Mouse (Mus musculus) 416B (cell line): Measurements from ENCODE around the gene Zfp746.

Source experiments
- DNase-seq: peaks from one replicate; pipeline ENCODE4 v3.0.0; 2011; ENCODE audit warnings: low read depth

The Zfp746 gene

DNA sequence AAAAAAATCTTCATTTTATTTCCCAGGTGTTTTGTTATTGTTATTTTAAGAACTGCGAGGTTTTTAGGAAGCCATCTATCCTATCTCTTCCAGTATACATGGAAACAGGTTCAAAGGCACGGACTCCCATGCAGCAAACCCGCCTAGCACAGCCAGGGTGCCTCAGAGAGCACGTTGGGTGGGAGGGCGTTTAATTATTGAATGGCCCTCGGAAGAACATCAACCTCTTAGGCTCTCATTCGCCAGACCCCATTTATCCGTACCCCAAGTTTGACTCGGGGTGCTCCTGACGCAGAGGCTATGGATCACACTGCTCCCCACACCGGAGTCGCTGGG lies 39.3 kb downstream of the Zfp746 start:
- peak; percentile 43 for DNase-seq

DNA sequence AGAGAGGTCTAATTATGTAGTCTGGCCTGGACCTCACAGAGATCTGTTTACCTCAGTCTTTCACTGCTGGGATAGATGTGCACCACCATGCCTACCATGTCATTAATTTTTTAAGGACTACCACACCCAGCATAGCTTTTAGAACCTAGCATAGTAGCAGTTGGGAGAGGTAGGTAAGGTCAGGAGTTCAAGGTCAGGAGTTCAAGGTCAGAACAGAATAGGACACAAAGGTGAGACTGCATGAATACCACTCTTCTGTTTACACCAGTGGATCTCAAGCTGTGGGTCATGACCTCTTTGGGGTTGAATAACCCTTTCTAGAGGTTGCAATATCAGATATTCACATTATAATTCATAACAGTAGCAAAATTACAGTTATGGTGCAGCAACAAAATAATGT lies 53.7 kb downstream of the Zfp746 start:
- DNase-seq: no peak

DNA sequence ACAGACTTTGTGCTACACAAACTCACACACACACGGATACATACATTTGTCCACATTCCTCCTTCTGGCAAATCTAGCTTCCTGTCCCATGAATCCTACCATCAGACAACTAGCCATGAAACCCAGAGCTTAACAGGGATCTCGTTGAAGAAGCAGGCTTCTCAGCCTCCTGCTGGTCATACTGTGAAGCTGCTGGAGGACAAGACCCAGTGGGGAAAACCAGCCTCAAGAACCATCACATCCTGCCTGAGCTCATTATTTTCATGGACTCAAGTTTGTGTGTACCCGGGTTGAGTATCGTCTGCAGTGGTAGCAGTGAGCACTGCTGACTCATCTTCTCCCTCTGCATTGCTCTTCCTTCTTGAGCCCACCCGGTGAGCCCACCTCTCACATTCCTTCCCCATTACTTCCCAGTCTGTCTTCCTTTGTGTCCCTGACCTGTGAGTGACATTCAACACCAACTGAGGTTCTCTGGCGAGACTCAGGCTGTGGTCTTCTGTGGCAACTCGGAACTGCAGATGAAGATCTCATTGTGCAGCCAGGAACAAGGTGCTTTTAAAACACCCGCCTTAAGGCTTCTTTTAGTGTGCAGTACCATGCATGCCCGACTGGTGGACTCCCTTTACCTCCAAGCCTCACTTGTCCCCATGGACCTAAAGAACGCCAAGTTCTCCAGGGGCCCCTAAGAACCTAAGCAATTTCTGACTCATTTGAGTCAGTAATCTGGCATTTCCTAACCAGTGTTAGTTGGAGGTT lies 60.3 kb downstream of the Zfp746 start:
- no peak for DNase-seq

DNA sequence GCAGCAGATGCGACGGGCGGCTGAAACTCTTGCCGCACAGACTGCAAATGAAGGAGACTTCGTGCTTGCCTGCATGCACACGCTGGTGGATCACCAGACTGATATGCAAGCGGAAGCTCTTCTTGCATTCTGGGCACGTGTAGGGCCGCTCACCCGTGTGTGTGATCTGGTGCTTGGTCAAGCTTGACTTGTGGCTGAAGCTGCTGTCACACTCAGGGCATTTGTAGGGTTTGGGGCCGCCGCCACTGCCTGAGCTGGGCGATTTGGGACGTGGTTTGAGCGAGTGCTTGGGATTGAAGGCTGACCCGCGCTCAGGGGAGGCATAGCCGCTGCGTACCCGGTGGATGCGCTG lies 61.4 kb downstream of the Zfp746 start:
- DNase-seq: no peak

DNA sequence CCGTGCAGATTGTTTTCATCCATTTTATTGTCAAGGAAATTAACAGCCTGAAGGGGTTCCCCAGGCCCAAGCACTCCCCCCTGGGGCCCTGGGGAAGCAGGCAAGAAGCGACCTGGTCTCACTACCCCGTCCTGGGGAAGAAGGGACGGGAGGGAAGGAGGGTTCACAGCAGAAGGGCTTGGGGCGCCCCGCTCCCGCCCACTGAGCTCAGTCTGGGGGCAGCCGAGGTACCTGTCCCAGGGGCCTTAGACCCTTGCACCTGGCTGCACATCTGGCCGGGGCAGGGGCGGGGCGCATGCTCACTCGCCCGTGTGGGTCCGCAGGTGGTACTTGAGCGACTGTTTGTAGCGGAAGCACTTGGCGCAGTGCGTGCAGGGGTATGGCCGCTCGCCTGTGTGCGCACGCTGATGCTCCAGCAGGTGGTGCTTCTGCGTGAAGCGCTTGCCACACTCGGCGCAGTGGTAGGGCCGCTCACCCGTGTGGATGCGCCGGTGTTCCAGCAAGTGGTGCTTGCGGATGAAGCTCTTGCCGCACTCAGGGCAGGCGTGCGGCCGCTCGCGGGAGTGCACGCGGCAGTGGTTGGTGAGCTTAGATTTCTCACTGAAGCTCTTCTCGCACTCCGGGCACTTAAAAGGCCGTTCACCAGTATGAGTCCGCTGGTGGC lies 61.9 kb downstream of the Zfp746 start:
- no peak for DNase-seq

DNA sequence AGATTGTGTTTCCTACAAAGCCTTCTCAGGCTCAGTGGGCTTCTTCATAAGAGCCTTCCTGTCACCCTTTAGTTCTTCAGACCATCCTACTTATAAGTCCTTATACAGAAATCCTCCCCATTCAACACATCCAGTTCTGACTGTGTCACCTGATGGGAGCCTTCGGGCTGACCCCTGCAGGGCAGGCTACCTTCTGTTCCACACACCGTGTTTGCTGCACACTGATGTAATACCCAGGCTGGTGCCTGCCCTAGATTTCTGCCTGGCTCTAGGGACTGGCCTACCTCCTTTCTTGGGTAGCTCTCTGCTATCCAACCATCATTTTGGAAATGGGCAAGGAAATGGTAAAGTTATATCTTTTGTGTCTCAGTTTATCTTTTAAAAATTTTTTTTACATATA lies 63.7 kb downstream of the Zfp746 start:
- no peak for DNase-seq

DNA sequence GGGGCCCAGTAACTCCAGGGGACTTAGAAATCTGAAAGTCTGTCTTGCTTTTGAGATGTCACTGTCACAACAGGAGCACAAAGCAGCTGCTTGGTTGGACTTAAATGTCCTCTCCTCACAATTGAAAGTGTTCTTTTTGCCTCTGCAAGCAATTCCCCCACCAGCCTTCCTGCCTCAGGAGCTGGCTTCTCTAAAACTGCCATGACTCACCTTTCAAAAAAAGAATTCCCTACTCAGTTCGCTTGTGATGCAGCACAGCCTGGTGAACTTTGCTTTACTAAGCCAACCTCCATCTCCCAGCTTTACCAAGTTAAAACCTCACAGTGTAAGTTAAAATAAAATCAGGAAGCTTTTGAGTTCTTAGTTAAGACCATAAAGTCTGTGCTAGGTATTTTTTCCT lies 64.7 kb downstream of the Zfp746 start:
- no peak for DNase-seq

DNA sequence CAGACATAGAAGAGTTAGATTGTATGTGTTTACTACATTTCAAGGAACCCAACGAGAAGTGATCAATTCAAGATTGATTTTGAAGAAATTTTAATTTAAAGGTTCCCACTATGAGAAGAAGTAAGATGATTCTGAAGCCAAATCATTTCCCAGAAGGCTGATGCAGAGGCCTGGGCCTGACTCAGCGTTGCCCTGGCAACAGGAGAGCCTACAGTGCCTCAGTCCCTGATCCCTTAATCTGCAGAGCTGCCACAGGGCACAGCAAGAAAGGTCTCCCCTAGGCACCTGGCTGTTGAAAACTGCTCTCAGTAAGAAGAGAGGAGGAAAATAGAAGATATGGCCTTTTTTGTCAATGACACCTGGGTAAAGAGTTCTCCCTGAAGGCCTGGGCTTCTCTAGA lies 66.4 kb downstream of the Zfp746 start:
- DNase-seq: no peak

DNA sequence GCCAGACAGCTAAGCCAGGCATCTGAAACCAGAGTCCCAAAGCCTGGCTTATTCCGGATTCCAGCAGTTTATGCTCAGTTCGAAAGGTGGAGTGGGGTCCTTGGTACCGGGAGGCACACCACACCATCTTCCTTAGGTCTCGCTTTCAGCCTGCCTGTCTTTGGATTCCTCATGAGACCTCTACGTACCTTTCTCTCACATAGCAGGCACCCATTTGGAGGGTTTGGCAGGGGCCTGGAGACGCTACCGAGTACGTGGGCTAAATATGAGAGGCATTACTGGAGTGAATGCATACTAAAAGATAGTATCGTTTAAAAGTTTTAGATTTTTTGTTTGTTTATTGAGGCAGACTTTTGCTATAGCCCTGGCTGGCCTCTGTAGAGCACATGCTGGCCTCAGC lies 69.6 kb downstream of the Zfp746 start:
- no peak for DNase-seq

DNA sequence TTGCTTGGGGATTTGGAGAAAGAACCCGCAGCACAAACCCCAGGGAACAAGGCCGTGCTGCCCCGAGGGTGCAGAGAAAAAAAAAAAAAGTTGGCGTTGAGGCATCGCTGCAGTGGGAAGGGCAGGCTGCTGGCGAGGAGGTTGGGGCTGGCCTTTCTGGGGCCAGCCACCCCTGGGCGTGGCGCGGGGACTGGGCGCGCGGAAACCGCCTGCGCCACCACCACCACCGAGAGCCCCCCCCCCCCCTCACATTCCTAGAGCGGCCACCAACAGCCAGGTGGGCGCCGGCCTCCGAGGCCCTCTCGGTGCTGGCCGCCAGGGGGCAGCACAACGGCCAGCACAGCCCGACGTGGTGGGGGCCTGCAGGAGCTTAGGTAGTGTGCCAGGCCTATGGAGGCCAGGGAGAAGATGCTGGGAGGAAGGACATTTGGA lies 70.3 kb downstream of the Zfp746 start:
- peak; percentile 86 for DNase-seq
